Mouse (Mus musculus) neural tube, embryonic 12.5 days (tissue): ENCODE results near the gene Fbxo5. TPM values are rescaled to one million over a fixed set of nuclear protein-coding genes. Genes with fewer than 3 reads are reported as not detected.

Experiments
- ATAC-seq: fragments of 200-750 bp; cut with Nextera tagmentation; 2 replicates; pipeline ENCODE4 v1.8.0; 2017; ENCODE audit warnings: low read depth, mild to moderate bottlenecking, moderate TSS enrichment, moderate library complexity; ENCODE audit not compliant: low FRiP score
- H3K27ac ChIP-seq: fragments of 300-500 bp; sonication (generic); 2 replicates; pipeline ENCODE4 v1.5.1; 2016
- H3K27me3 ChIP-seq: fragments of 300-500 bp; sonication (generic); replicated peaks from 2 replicates; pipeline ENCODE4 v1.6.1; 2016; ENCODE audit warnings: mild to moderate bottlenecking
- H3K36me3 ChIP-seq: fragments of 300-500 bp; sonication (generic); 2 replicates; pipeline ENCODE4 v1.6.1; 2016; ENCODE audit warnings: mild to moderate bottlenecking
- H3K4me1 ChIP-seq: fragments of 300-500 bp; sonication (generic); 2 replicates; pipeline ENCODE4 v1.6.1; 2016
- H3K4me2 ChIP-seq: fragments of 300-500 bp; sonication (generic); replicated peaks from 2 replicates; pipeline ENCODE4 v1.6.1; 2016; ENCODE audit warnings: mild to moderate bottlenecking
- H3K4me3 ChIP-seq: fragments of 300-500 bp; sonication (generic); 2 replicates; pipeline ENCODE4 v1.5.1; 2016
- H3K9ac ChIP-seq: fragments of 300-500 bp; sonication (generic); 2 replicates; pipeline ENCODE4 v1.6.1; 2016; ENCODE audit warnings: mild to moderate bottlenecking
- H3K9me3 ChIP-seq: fragments of 300-500 bp; sonication (generic); 2 replicates; pipeline ENCODE4 v1.6.1; 2016; ENCODE audit warnings: mild to moderate bottlenecking
- WGBS: fragments of 180-500 bp; shearing (Covaris S2); methylation state at CpG from one replicate; pipeline ENCODE4 v1.1.7; 2016; 5-methylcytosine and 5-hydroxymethylcytosine counted together
- polyA plus RNA-seq: library from polyadenylated mRNA; unstranded; fragments of >200 nt; fragmentation: Nextera tagmentation; extraction: Ambion mirVana; gene quantifications from 2 replicates; pipeline ENCODE4 v1.2.1, GENCODE M21; 2016

Gene Fbxo5
- 45.4 and 50.4 TPM in 2 replicates for polyA plus RNA-seq

GRCm38 (mm10) chr10:5805243-5805730, at the start of gene Fbxo5:
TSS of gene Fbxo5 (minus strand) at chr10:5805600.
- under 1% methylated on average over 42 of the region's 42 CpGs for whole genome bisulfite sequencing

GRCm38 (mm10) chr10:5853290-5853868, 48.0 kb upstream of the Fbxo5 start:
- H3K9me3 ChIP-seq = no peaks in the 10 kb centered on the region
- H3K27me3 ChIP-seq = no peaks in the 10 kb centered on the region
- no peak overlapping the region for H3K4me2 ChIP-seq
- H3K36me3 ChIP-seq = no peaks in the 10 kb centered on the region
- no peaks in the 10 kb centered on the region for H3K4me1 ChIP-seq
- no peak for ATAC-seq
- H3K9ac ChIP-seq = no peak overlapping the region
- WGBS = 85% methylated on average over 8 of the region's 8 CpGs
- no peak overlapping the region for H3K27ac ChIP-seq
- H3K4me3 ChIP-seq = no peak overlapping the region

More at GRCm38 (mm10) chr10:5805243-5805730, at the start of gene Fbxo5:
- Histone ChIP-seq H3K4me3 (peak within 1 kb of the TSS; percentile 68), H3K4me2 (peak within 1 kb of the TSS; percentile 96), H3K9ac (peak within 1 kb of the TSS; percentile 62), H3K27ac (0 out of 2 replicates have a peak within 1 kb of the TSS, but pooled peaks have one; percentile 43), H3K27me3 (no peaks in the 10 kb centered on the region), H3K4me1 (peaks cover 27% of the 10 kb centered on the region), H3K36me3 (peaks cover 16% of the 10 kb centered on the region; the same call in 1 of the 2 replicates), H3K9me3 (no peaks in the 10 kb centered on the region)
- peak; percentile 98 for ATAC-seq

GRCm38 (mm10) chr10:5846939-5847338, 41.5 kb upstream of the Fbxo5 start:
- Histone ChIP-seq H3K27ac (no peak overlapping the region), H3K9ac (no peak overlapping the region), H3K4me2 (no peak overlapping the region), H3K9me3 (no peaks in the 10 kb centered on the region), H3K36me3 (no peaks in the 10 kb centered on the region), H3K4me3 (no peak overlapping the region), H3K27me3 (no peaks in the 10 kb centered on the region), H3K4me1 (no peaks in the 10 kb centered on the region)
- ATAC-seq = no peak
- WGBS = 43% methylated on average over 2 of the region's 2 CpGs

- ATAC-seq = no peak
- Histone ChIP-seq H3K36me3 (no peaks in the 10 kb centered on the region), H3K9ac (no peak overlapping the region), H3K9me3 (no peaks in the 10 kb centered on the region), H3K4me1 (no peaks in the 10 kb centered on the region), H3K4me3 (no peak overlapping the region), H3K27me3 (no peaks in the 10 kb centered on the region), H3K27ac (no peak overlapping the region), H3K4me2 (no peak overlapping the region)
- 84% methylated on average over 4 of the region's 4 CpGs for WGBS
Observed at GRCm38 (mm10) chr10:5841369-5841768, 36.0 kb upstream of the Fbxo5 start.

GRCm38 (mm10) chr10:5826336-5827025, 21.1 kb upstream of the Fbxo5 start:
- no peak overlapping the region for H3K27ac ChIP-seq
- no peak overlapping the region for H3K9ac ChIP-seq
- H3K36me3 ChIP-seq = no peaks in the 10 kb centered on the region
- H3K9me3 ChIP-seq = no peaks in the 10 kb centered on the region
- no peak overlapping the region for H3K4me2 ChIP-seq
- WGBS = 87% methylated on average over 6 of the region's 6 CpGs
- ATAC-seq = no peak
- H3K27me3 ChIP-seq = no peaks in the 10 kb centered on the region
- H3K4me1 ChIP-seq = peaks cover 13% of the 10 kb centered on the region
- H3K4me3 ChIP-seq = no peak overlapping the region

GRCm38 (mm10) chr10:5824779-5825178, 19.4 kb upstream of the Fbxo5 start:
- Histone ChIP-seq H3K27me3 (no peaks in the 10 kb centered on the region), H3K9ac (0 out of 2 replicates have a peak overlapping the region, but pooled peaks have one; percentile 14), H3K4me3 (peak overlapping the region; percentile 88), H3K27ac (no peak overlapping the region), H3K4me2 (peak overlapping the region; percentile 75), H3K9me3 (no peaks in the 10 kb centered on the region), H3K36me3 (peaks cover 5% of the 10 kb centered on the region), H3K4me1 (peaks cover 14% of the 10 kb centered on the region)
- peak; percentile 6; the same call in 1 of the 2 replicates for ATAC-seq
- 2% methylated on average over 3 of the region's 3 CpGs for WGBS

GRCm38 (mm10) chr10:5823740-5824491, 18.5 kb upstream of the Fbxo5 start, which contains the start of gene Mtrf1l:
TSS of gene Mtrf1l (minus strand) at chr10:5823910.
- Histone ChIP-seq H3K27ac (peak within 1 kb of the TSS; percentile 70), H3K27me3 (no peaks in the 10 kb centered on the region), H3K4me3 (peak within 1 kb of the TSS; percentile 88), H3K4me2 (peak within 1 kb of the TSS; percentile 75), H3K36me3 (peaks cover 13% of the 10 kb centered on the region), H3K9me3 (no peaks in the 10 kb centered on the region), H3K9ac (peak within 1 kb of the TSS; percentile 90), H3K4me1 (peaks cover 14% of the 10 kb centered on the region)
- peak; percentile 96 for ATAC-seq
- under 1% methylated on average over 47 of the region's 47 CpGs for WGBS

- under 1% methylated on average over 37 of the region's 37 CpGs for WGBS
Observed at GRCm38 (mm10) chr10:5823291-5823739, 17.9 kb upstream of the Fbxo5 start.

GRCm38 (mm10) chr10:5818772-5819171, 13.4 kb upstream of the Fbxo5 start:
- no peak for ATAC-seq
- no peak overlapping the region for H3K4me3 ChIP-seq
- H3K9ac ChIP-seq = no peak overlapping the region
- WGBS = 97% methylated on average over 3 of the region's 3 CpGs
- H3K36me3 ChIP-seq = peaks cover 53% of the 10 kb centered on the region
- H3K9me3 ChIP-seq = no peaks in the 10 kb centered on the region
- no peaks in the 10 kb centered on the region for H3K27me3 ChIP-seq
- H3K27ac ChIP-seq = no peak overlapping the region
- no peak overlapping the region for H3K4me2 ChIP-seq
- H3K4me1 ChIP-seq = peaks cover 14% of the 10 kb centered on the region

More at GRCm38 (mm10) chr10:5823291-5823739, 17.9 kb upstream of the Fbxo5 start:
- peak overlapping the region; percentile 70 for H3K27ac ChIP-seq
- H3K9ac ChIP-seq = peak overlapping the region; percentile 90
- peaks cover 14% of the 10 kb centered on the region for H3K4me1 ChIP-seq
- no peaks in the 10 kb centered on the region for H3K27me3 ChIP-seq
- H3K4me3 ChIP-seq = peak overlapping the region; percentile 88
- no peak for ATAC-seq
- peak overlapping the region; percentile 75 for H3K4me2 ChIP-seq
- no peaks in the 10 kb centered on the region for H3K9me3 ChIP-seq
- peaks cover 19% of the 10 kb centered on the region for H3K36me3 ChIP-seq

- H3K9me3 ChIP-seq = no peaks in the 10 kb centered on the region
- H3K27ac ChIP-seq = no peak overlapping the region
Observed at GRCm38 (mm10) chr10:5815968-5816367, 10.6 kb upstream of the Fbxo5 start.

GRCm38 (mm10) chr10:5813724-5814123, 8.3 kb upstream of the Fbxo5 start:
- H3K9me3 ChIP-seq = no peaks in the 10 kb centered on the region
- no peak for ATAC-seq
- H3K27me3 ChIP-seq = no peaks in the 10 kb centered on the region
- WGBS = 95% methylated on average over 11 of the region's 11 CpGs
- H3K27ac ChIP-seq = no peak overlapping the region
- H3K9ac ChIP-seq = no peak overlapping the region
- H3K4me1 ChIP-seq = no peaks in the 10 kb centered on the region
- no peak overlapping the region for H3K4me3 ChIP-seq
- H3K4me2 ChIP-seq = no peak overlapping the region
- peaks cover 61% of the 10 kb centered on the region for H3K36me3 ChIP-seq

More at GRCm38 (mm10) chr10:5815968-5816367, 10.6 kb upstream of the Fbxo5 start:
- no peak for ATAC-seq
- no peaks in the 10 kb centered on the region for H3K27me3 ChIP-seq
- H3K4me1 ChIP-seq = no peaks in the 10 kb centered on the region
- 96% methylated on average over 2 of the region's 2 CpGs for WGBS
- peaks cover 76% of the 10 kb centered on the region for H3K36me3 ChIP-seq
- no peak overlapping the region for H3K4me2 ChIP-seq
- no peak overlapping the region for H3K4me3 ChIP-seq
- H3K9ac ChIP-seq = no peak overlapping the region

- no peak overlapping the region for H3K9ac ChIP-seq
- no peak overlapping the region for H3K27ac ChIP-seq
- 93% methylated on average over 2 of the region's 2 CpGs for WGBS
- peaks cover 13% of the 10 kb centered on the region for H3K36me3 ChIP-seq
- H3K4me2 ChIP-seq = no peak overlapping the region
- ATAC-seq = no peak
- no peaks in the 10 kb centered on the region for H3K9me3 ChIP-seq
- H3K4me3 ChIP-seq = no peak overlapping the region
- H3K4me1 ChIP-seq = peaks cover 25% of the 10 kb centered on the region
- no peaks in the 10 kb centered on the region for H3K27me3 ChIP-seq
Observed at GRCm38 (mm10) chr10:5807683-5808082, 2.3 kb upstream of the Fbxo5 start.
